Mouse (Mus musculus) cortical plate, adult 2 months (tissue): ENCODE measurements at regions not wholly inside any gene's neighbourhood (a gene's known extent, or its start where the extent isn't known, plus 50 kb on each side); places are given as distances from the start of the nearest gene placed in this dataset.

ENCODE experiments used
- CTCF ChIP-seq: fragments of 200-500 bp; IDR thresholded peaks from 2 replicates; pipeline ENCODE4 v1.5.1; 2011; ENCODE audit warnings: mild to moderate bottlenecking, control low read depth, low read length; ENCODE audit not compliant: insufficient read depth; ENCODE audit errors: extremely low read depth
- POLR2A ChIP-seq: fragments of 200-500 bp; IDR thresholded peaks from 2 replicates; pipeline ENCODE4 v1.6.1; 2011; ENCODE audit warnings: mild to moderate bottlenecking, low read length, control low read depth; ENCODE audit not compliant: insufficient read depth; ENCODE audit errors: extremely low read depth

- TF ChIP-seq POLR2A (no peak), CTCF (no peak)
These were observed 147.2 kb upstream of the Fer start for GRCm38 (mm10) chr17:63715687-63716086.
